Mouse (Mus musculus) thymus, adult 2 months (tissue): Measurements from ENCODE around the gene Cacna1e.

ENCODE experiments used
- CTCF ChIP-seq: fragments of 200-500 bp; IDR thresholded peaks from 2 replicates; pipeline ENCODE4 v1.5.1; 2012; ENCODE audit warnings: mild to moderate bottlenecking, control low read depth, low read length, moderate library complexity, borderline replicate concordance; ENCODE audit not compliant: control insufficient read depth, poor library complexity, insufficient read depth; ENCODE audit errors: extremely low read depth
- POLR2A ChIP-seq: fragments of 200-500 bp; IDR thresholded peaks from 2 replicates; pipeline ENCODE4 v1.6.1; 2012; ENCODE audit warnings: mild to moderate bottlenecking, low read length, control low read depth, moderate library complexity; ENCODE audit not compliant: control insufficient read depth, poor library complexity, insufficient read depth; ENCODE audit errors: extremely low read depth

GRCm38 (mm10) chr1:154553132-154553531 lies 331.2 kb downstream of the Cacna1e start:
- no peak for TF ChIP-seq CTCF
- no peak for TF ChIP-seq POLR2A
